Mouse (Mus musculus) embryonic fibroblast, embryonic 13.5 days (primary cell): ENCODE measurements around the gene Myh3.
A peak's percentile ranks its signal among the peaks of the same experiment; 100 is the strongest.

Experiments
- CTCF ChIP-seq: IDR thresholded peaks from 2 replicates; pipeline ENCODE4 v1.5.1; 2011; ENCODE audit warnings: mild to moderate bottlenecking, control low read depth, low read length, moderate library complexity, borderline replicate concordance; ENCODE audit not compliant: insufficient read depth
- POLR2A ChIP-seq: IDR thresholded peaks from 2 replicates; pipeline ENCODE4 v1.6.1; 2011; ENCODE audit warnings: low read depth, mild to moderate bottlenecking, control low read depth, low read length, moderate library complexity

- TF ChIP-seq POLR2A (peak; percentile 90), CTCF (no peak)
These were observed 25.7 kb upstream of the Myh3 start, which contains the start of the genes Adprm and Sco1 for GRCm38 (mm10) chr11:67052321-67052952.
